Mouse (Mus musculus): ENCODE data around the gene Tmem151b.

DNA sequence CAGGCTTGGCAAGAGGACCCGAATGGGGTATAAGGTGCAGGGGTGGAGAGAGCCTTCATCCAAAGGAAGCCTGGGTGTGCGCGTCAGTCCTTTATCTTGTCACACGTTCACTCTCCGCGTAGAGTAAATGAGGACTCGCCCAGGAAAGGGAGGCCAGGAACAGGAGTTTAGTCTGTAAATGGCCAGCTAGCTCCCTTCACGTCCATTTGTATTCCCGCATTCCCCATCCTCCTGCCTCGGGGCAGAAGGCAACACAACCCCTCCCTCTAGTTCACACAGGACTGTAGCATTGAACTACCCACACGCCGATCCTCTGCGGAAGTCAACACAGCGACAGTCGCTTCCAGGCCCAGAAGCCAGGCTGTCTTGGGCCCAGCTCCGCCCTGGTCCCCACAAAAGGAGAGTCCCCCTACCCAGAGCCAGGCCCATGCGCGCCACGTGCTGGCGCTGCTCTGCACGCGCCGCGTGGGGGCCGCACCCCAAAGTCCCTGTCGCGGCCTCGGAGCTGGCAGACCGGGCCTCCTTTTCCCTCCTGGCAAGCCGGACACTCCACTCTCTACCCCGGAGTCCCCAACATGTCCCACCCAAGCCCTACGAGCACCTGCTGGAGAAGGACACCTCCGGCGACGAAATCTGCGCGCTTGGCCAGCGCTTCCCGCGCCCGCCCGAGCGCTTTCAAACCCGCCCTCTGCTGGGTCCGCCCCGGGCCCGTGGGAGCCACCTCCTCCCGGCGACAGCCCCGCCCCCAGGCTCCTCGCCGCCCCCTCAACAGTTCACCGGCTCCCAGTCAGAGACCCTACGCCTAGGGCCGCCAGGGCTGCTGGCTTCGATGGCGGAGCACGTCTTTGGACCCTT is 45.6 kb upstream of the Tmem151b start:
- TF ChIP-seq POLR2A (IDR thresholded peaks at IDR 0.05; ENCODE audit: low read depth, low read length) (peak; percentile 57; the same call in 1 of the 2 replicates), CTCF (IDR thresholded peaks at IDR 0.05; ENCODE audit: borderline replicate concordance, insufficient read depth, low read length) (no peak)
